Comparison of ENCODE assay signal across 14 mouse cellular contexts in genomic region chr8:128534442-128534871, GRCm38 (mm10).
A peak's percentile ranks its signal among the peaks of the same experiment; 100 is the strongest.
DNase-seq lines count a peak whose midpoint lies in the region; ATAC-seq lines count a peak whose summit lies in the region.
"Had no signal": no experiment of that assay in that cellular context is flagged by ENCODE, and none has a peak within 500 bp of the region (broad histone marks: within the 10 kb centered on the region; RNA-seq: fewer than 3 reads in every experiment).

No protein-coding gene starts in this region.

- 57% methylated on average over 3 of the region's 3 CpGs for WGBS in forebrain, embryonic 11.5 days
- WGBS in forebrain, embryonic 10.5 days = 61% methylated on average over 3 of the region's 3 CpGs
- WGBS in forebrain, embryonic 16.5 days = 11% methylated on average over 3 of the region's 3 CpGs

- peak; percentile 28 for DNase-seq in forebrain, embryonic 11.5 days (ENCODE audit: low spot score)
- DNase-seq in forebrain, embryonic 10.5 days (ENCODE audit: extremely low spot score, low spot score) = no peak
- peak; percentile 77 for DNase-seq in CD4-positive helper T cell, adult 2 months (ENCODE audit: low read depth, low spot score)
- DNase-seq in left cerebral cortex, postnatal 4 days = peak; percentile 17
- DNase-seq in T-cell, adult 2 months (ENCODE audit: low spot score) = no peak
- no peak for DNase-seq in spleen, postnatal 4 days (ENCODE audit: low spot score in 2 of 2)
- DNase-seq: B cell, adult 2 months; cerebellum, adult 11 months; right cerebral cortex, postnatal 14 days had no signal

- no peak for ATAC-seq in forebrain, embryonic 11.5 days (replicated peaks; ENCODE audit: low FRiP score)
- peak; percentile 89 for ATAC-seq in forebrain, embryonic 16.5 days
- ATAC-seq in megakaryocyte progenitor cell, adult 5-6 weeks (replicated peaks; ENCODE audit: poor library complexity) = no peak

- no peaks in the 10 kb centered on the region for H3K36me3 ChIP-seq in forebrain, embryonic 11.5 days (ENCODE audit: control insufficient read depth, insufficient read depth, low read length)
- H3K36me3 ChIP-seq in forebrain, embryonic 10.5 days (replicated peaks) = no peaks in the 10 kb centered on the region
- H3K36me3 ChIP-seq in forebrain, embryonic 16.5 days (ENCODE audit: control insufficient read depth, insufficient read depth) = no peaks in the 10 kb centered on the region

- H3K27me3 ChIP-seq in forebrain, embryonic 11.5 days (ENCODE audit: control insufficient read depth, insufficient read depth, low read length) = no peaks in the 10 kb centered on the region
- peaks cover 23% of the 10 kb centered on the region; the same call in 1 of the 2 replicates for H3K27me3 ChIP-seq in forebrain, embryonic 10.5 days (ENCODE audit: poor library complexity, severe bottlenecking)
- no peaks in the 10 kb centered on the region for H3K27me3 ChIP-seq in forebrain, embryonic 16.5 days (replicated peaks; ENCODE audit: control insufficient read depth, insufficient read depth, low read length)

- H3K4me3 ChIP-seq in forebrain, embryonic 11.5 days (ENCODE audit: low read depth, low read length) = no peak overlapping the region
- H3K4me3 ChIP-seq in forebrain, embryonic 10.5 days = no peak overlapping the region
- H3K4me3 ChIP-seq in forebrain, embryonic 16.5 days (replicated peaks; ENCODE audit: low read length) = no peak overlapping the region

- no peaks in the 10 kb centered on the region for H3K9me3 ChIP-seq in forebrain, embryonic 11.5 days (ENCODE audit: control insufficient read depth, low read length)
- H3K9me3 ChIP-seq in forebrain, embryonic 10.5 days = no peaks in the 10 kb centered on the region
- H3K9me3 ChIP-seq in forebrain, embryonic 16.5 days (ENCODE audit: control insufficient read depth, low read length) = no peaks in the 10 kb centered on the region

- no peak overlapping the region for H3K27ac ChIP-seq in forebrain, embryonic 11.5 days (ENCODE audit: low read depth, low read length)
- no peak overlapping the region for H3K27ac ChIP-seq in forebrain, embryonic 10.5 days
- no peak overlapping the region for H3K27ac ChIP-seq in forebrain, embryonic 16.5 days (ENCODE audit: low read length)
- H3K27ac ChIP-seq: kidney, postnatal 0 days had no signal

- H3K4me1 ChIP-seq in forebrain, embryonic 11.5 days (replicated peaks; ENCODE audit: control insufficient read depth, insufficient read depth, low read length) = peaks cover under 1% of the 10 kb centered on the region; the same call in 1 of the 2 replicates
- peaks cover 9% of the 10 kb centered on the region for H3K4me1 ChIP-seq in forebrain, embryonic 10.5 days
- H3K4me1 ChIP-seq in forebrain, embryonic 16.5 days (replicated peaks; ENCODE audit: control insufficient read depth, insufficient read depth, low read length) = peaks cover 12% of the 10 kb centered on the region

- H3K4me2 ChIP-seq in forebrain, embryonic 11.5 days (ENCODE audit: low read depth, low read length, severe bottlenecking) = no peak overlapping the region
- no peak overlapping the region for H3K4me2 ChIP-seq in forebrain, embryonic 16.5 days (ENCODE audit: low read length)
- H3K4me2 ChIP-seq: heart, embryonic 11.5 days; liver, embryonic 11.5 days had no signal

- H3K9ac ChIP-seq in forebrain, embryonic 11.5 days (ENCODE audit: low read length) = no peak overlapping the region
- no peak overlapping the region for H3K9ac ChIP-seq in forebrain, embryonic 16.5 days (replicated peaks; ENCODE audit: low read depth, low read length)

- intact Hi-C loops in left cerebral cortex, postnatal 4 days (cut with DNase I) = no loop called here

Comparison
In these comparisons a context has a peak if more than half of its experiments do, and no peak if none do; other contexts are left out.
1. DNase-seq: peak in forebrain, embryonic 11.5 days (single experiment), CD4-positive helper T cell, adult 2 months (single experiment) and left cerebral cortex, postnatal 4 days (single experiment); none in forebrain, embryonic 10.5 days (single experiment), T-cell, adult 2 months (single experiment) and spleen, postnatal 4 days (0 of 2).